Mouse (Mus musculus) liver, postnatal 0 days (tissue): ENCODE data around the gene Uvrag. TPM values are rescaled to one million over a fixed set of nuclear protein-coding genes. Genes with fewer than 3 reads are reported as not detected.

Experiments used
- ATAC-seq: fragments of 200-750 bp; cut with Nextera tagmentation; 2 replicates; pipeline ENCODE4 v1.8.0; 2017; ENCODE audit warnings: mild to moderate bottlenecking, moderate library complexity
- DNase-seq: peaks from one replicate; pipeline ENCODE4 v3.0.0-alpha.2; 2016
- H3K27ac ChIP-seq: fragments of 300-500 bp; sonication (generic); 2 replicates; pipeline ENCODE4 v1.5.1; 2014; ENCODE audit warnings: antibody characterized with exemption, moderate library complexity, mild to moderate bottlenecking, low read depth
- H3K27me3 ChIP-seq: fragments of 300-500 bp; sonication (generic); 2 replicates; pipeline ENCODE4 v1.6.1; 2014; ENCODE audit warnings: low read length, control low read depth, mixed read lengths; ENCODE audit not compliant: insufficient read depth
- H3K36me3 ChIP-seq: fragments of 300-500 bp; sonication (generic); replicated peaks from 2 replicates; pipeline ENCODE4 v1.6.1; 2014; ENCODE audit warnings: mild to moderate bottlenecking, control low read depth, low read length, moderate library complexity, mixed read lengths; ENCODE audit not compliant: insufficient read depth
- H3K4me1 ChIP-seq: fragments of 300-500 bp; sonication (generic); 2 replicates; pipeline ENCODE4 v1.6.1; 2014; ENCODE audit warnings: antibody characterized with exemption, mild to moderate bottlenecking, control low read depth; ENCODE audit not compliant: insufficient read depth
- H3K4me2 ChIP-seq: fragments of 300-500 bp; sonication (generic); 2 replicates; pipeline ENCODE4 v1.6.1; 2014; ENCODE audit warnings: low read depth, mild to moderate bottlenecking, low read length, moderate library complexity, mixed read lengths
- H3K4me3 ChIP-seq: fragments of 300-500 bp; sonication (generic); 2 replicates; pipeline ENCODE4 v1.5.1; 2014; ENCODE audit warnings: low read depth, low read length
- H3K9ac ChIP-seq: fragments of 300-500 bp; sonication (generic); replicated peaks from 2 replicates; pipeline ENCODE4 v1.6.1; 2014; ENCODE audit warnings: mild to moderate bottlenecking, moderate library complexity
- H3K9me3 ChIP-seq: fragments of 300-500 bp; sonication (generic); 2 replicates; pipeline ENCODE4 v1.6.1; 2016; ENCODE audit warnings: mild to moderate bottlenecking, control low read depth, low read length, mixed read lengths
- CTCF ChIP-seq: sonication (generic); IDR thresholded peaks from 2 replicates; pipeline ENCODE4 v1.5.1; 2016; ENCODE audit warnings: antibody characterized with exemption, low read depth
- EP300 ChIP-seq: IDR thresholded peaks from 2 replicates; pipeline ENCODE4 v1.6.1; 2016; ENCODE audit warnings: antibody characterized with exemption, low read depth, mild to moderate bottlenecking
- WGBS: fragments of 180-500 bp; shearing (Covaris S2); extraction: QIAGEN DNeasy Blood & Tissue Kit; methylation state at CpG from one replicate; pipeline ENCODE4 v1.1.7; 2014; ENCODE audit not compliant: insufficient replicate concordance; 5-methylcytosine and 5-hydroxymethylcytosine counted together
- polyA plus RNA-seq: library from polyadenylated mRNA; unstranded; fragments of >200 nt; fragmentation: Nextera tagmentation; extraction: Ambion mirVana; gene quantifications from 2 replicates; pipeline ENCODE4 v1.2.1, GENCODE M21; 2015

The Uvrag gene
- polyA plus RNA-seq, 1 experiment from 2014 or later: 11.9 TPM

DNA sequence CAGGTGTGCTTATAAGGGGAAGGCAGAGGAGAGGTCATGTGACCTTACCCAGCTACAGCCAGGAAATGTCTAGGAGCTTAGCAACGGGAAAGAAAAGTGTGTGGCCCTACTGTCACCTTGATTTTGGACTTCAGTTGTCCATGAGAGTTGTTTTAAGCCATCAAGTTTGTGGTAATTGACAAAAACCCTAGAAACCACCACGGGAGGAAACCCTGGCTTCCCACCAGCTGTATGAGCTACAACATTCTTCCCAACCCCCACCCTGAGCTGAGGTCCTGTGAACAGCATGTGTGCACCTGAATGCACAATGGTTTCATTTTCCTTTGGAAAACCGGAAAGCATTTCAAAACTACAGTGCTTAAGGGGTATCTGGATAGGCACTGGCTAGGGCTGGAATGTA, 196.0 kb downstream of the Uvrag start:
- Histone ChIP-seq H3K27ac (no peak overlapping the region), H3K36me3 (no peaks in the 10 kb centered on the region), H3K27me3 (no peaks in the 10 kb centered on the region), H3K4me2 (no peak overlapping the region), H3K4me1 (peaks cover 3% of the 10 kb centered on the region), H3K4me3 (no peak overlapping the region), H3K9me3 (no peaks in the 10 kb centered on the region), H3K9ac (no peak overlapping the region)
- TF ChIP-seq CTCF: no peak
- no peak for TF ChIP-seq EP300
- WGBS: 45% methylated on average over 3 of the region's 3 CpGs
- DNase-seq (no peak), ATAC-seq (no peak)

DNA sequence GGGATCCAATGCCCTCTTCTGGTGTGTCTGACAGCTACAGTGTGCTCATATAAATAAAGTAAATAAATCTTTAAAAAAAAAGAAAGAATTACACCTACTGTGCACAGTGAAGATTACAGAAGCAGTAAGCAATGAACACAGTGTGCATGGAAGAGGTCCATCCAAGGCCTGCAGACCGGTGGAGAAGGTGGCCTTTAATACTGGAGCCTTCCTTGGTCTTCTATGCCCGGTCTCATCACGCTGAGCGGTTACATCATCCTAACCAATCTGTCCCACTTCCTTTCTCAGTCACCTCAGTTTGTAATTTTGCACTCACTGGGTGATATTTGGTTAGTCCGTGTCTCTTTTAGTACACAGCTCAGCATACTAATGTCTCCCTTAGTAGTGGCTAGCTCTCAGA, 197.3 kb downstream of the Uvrag start:
- WGBS: 60% methylated on average over 5 of the region's 5 CpGs
- no peak overlapping the region for H3K9ac ChIP-seq
- DNase-seq (no peak), ATAC-seq (no peak)
- H3K27ac ChIP-seq: no peak overlapping the region
- H3K27me3 ChIP-seq: no peaks in the 10 kb centered on the region
- H3K36me3 ChIP-seq: no peaks in the 10 kb centered on the region
- TF ChIP-seq EP300 (no peak), CTCF (no peak)
- H3K4me2 ChIP-seq: no peak overlapping the region
- peaks cover 3% of the 10 kb centered on the region for H3K4me1 ChIP-seq
- H3K4me3 ChIP-seq: no peak overlapping the region
- no peaks in the 10 kb centered on the region for H3K9me3 ChIP-seq

DNA sequence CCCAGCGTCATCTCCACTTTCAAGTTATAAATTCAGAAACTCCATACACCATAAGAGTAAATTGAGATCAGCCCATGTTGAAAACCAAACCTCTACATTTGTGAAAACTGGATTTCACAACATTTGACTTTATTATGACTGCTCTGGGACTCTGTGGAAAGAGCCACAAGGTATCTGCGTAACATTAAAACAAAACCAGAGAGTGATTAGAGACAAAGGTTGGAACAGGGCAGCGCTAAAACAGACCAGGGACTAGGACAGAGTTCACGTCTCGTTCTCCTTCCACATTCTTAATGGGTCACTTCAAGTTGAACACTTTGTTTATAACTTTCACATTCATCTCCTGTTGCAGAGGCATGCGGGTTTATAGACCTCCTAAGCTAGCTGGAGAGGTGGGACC, 198.2 kb downstream of the Uvrag start:
- ATAC-seq: peak; percentile 76

DNA sequence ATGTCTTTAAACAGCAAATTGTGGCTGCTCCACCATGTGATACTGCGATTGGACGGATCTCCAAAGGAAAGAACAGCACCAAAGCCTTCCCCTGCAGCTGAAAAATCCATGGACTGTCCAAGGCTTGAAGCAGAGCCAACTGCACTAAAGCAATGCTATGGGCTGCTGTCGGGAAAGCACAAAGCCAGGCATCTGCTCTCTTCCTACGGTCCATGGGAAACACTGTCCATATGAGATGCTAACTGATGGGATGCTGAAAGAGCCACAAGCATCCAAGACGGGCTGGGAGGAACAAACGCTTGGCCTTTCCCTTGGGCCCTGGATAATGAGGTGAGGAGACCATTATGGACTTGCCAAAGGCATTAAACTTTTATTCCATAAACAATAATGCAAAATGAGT, 201.7 kb downstream of the Uvrag start:
- Histone ChIP-seq H3K27me3 (no peaks in the 10 kb centered on the region), H3K36me3 (peaks cover 6% of the 10 kb centered on the region; the same call in 1 of the 2 replicates), H3K4me1 (peaks cover 7% of the 10 kb centered on the region; the same call in 1 of the 2 replicates), H3K4me2 (no peak overlapping the region), H3K4me3 (no peak overlapping the region), H3K27ac (no peak overlapping the region), H3K9me3 (no peaks in the 10 kb centered on the region), H3K9ac (no peak overlapping the region)
- WGBS: 90% methylated on average over 6 of the region's 6 CpGs
- TF ChIP-seq EP300: no peak
- no peak for TF ChIP-seq CTCF
- ATAC-seq (no peak), DNase-seq (no peak)

More for the DNA sequence above, 198.2 kb downstream of the Uvrag start:
- H3K27me3 ChIP-seq: no peaks in the 10 kb centered on the region
- no peak overlapping the region for H3K4me3 ChIP-seq
- no peaks in the 10 kb centered on the region for H3K9me3 ChIP-seq
- no peak overlapping the region; the same call in 1 of the 2 replicates for H3K4me2 ChIP-seq
- no peak for TF ChIP-seq EP300
- no peak for TF ChIP-seq CTCF
- WGBS: 71% methylated on average over 6 of the region's 6 CpGs
- DNase-seq: no peak
- H3K27ac ChIP-seq: peak overlapping the region; percentile 59
- no peak overlapping the region for H3K9ac ChIP-seq
- H3K36me3 ChIP-seq: 0 out of 2 replicates have a peak, but pooled peaks cover 6% of the 10 kb centered on the region
- peaks cover 3% of the 10 kb centered on the region for H3K4me1 ChIP-seq

DNA sequence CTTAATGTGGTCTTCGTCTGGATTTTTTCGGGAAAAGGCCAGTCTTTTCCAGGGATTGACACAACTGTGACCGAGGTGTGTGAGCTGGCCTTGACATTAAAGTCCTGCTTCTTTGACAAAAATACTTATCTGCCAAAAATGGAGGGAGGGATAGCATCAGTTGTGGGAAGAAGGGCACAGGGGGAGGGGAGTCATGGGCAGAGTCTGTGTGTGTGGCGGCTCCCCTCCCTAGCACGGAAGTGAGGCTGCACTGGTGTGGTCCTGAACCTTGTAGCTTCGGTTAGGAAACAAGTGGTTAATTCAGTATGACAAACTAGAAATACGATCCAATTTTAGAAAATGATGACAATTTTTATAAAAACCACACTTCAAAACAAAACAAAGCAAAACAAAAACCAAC, 202.3 kb downstream of the Uvrag start:
- no peak for ATAC-seq
- WGBS: 69% methylated on average over 7 of the region's 7 CpGs
- TF ChIP-seq EP300 (no peak), CTCF (no peak)

DNA sequence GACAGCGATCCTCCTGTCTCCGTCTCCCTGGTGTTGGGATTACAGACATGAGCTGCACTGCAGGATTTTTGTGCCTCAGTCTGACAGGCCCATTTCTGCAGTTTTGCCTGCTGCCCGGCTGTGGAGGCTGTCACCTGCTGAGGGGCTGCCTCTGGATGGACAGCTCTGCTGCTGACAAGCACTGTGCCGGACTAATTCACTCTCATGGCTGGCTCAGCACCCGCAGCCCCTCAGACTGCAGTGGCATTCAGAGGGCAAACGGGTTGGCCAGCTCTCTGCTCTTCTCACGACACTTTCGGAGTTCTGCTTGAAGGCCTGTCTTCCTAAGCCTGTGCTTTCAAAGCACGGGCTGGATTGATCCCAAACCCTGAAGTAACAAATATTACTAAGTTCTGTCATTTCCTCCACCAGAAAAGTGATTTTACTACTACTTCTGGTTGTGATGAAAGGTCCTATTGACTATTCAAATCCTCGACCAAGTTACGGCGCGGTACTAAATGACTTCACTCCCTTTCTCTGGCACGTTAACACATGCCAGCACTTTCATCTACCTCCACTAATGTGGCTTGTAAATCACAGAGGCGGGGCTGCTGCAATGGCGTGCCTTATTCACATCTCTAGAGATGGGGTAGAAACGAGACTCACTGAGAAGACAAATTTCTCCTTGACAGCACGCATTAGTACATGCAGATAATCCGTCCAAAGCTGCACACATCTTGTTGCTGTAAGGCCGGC, 203.7 kb downstream of the Uvrag start:
- H3K4me3 ChIP-seq: no peak overlapping the region
- H3K9me3 ChIP-seq: no peaks in the 10 kb centered on the region
- no peak overlapping the region for H3K9ac ChIP-seq
- TF ChIP-seq EP300: no peak
- no peak for TF ChIP-seq CTCF
- H3K4me1 ChIP-seq: peaks cover 4% of the 10 kb centered on the region; the same call in 1 of the 2 replicates
- H3K4me2 ChIP-seq: no peak overlapping the region
- H3K36me3 ChIP-seq: peaks cover 6% of the 10 kb centered on the region; the same call in 1 of the 2 replicates
- ATAC-seq (no peak), DNase-seq (no peak)
- no peaks in the 10 kb centered on the region for H3K27me3 ChIP-seq
- 83% methylated on average over 20 of the region's 20 CpGs for WGBS
- no peak overlapping the region for H3K27ac ChIP-seq

More for the DNA sequence above, 202.3 kb downstream of the Uvrag start:
- Histone ChIP-seq H3K9ac (no peak overlapping the region), H3K27me3 (no peaks in the 10 kb centered on the region), H3K4me1 (peaks cover 7% of the 10 kb centered on the region; the same call in 1 of the 2 replicates), H3K4me2 (no peak overlapping the region), H3K36me3 (peaks cover 6% of the 10 kb centered on the region; the same call in 1 of the 2 replicates), H3K9me3 (no peaks in the 10 kb centered on the region), H3K4me3 (no peak overlapping the region), H3K27ac (no peak overlapping the region)
- no peak for DNase-seq
